Mouse (Mus musculus): ENCODE data around the gene Hoxb4.

Gene Hoxb4

DNA sequence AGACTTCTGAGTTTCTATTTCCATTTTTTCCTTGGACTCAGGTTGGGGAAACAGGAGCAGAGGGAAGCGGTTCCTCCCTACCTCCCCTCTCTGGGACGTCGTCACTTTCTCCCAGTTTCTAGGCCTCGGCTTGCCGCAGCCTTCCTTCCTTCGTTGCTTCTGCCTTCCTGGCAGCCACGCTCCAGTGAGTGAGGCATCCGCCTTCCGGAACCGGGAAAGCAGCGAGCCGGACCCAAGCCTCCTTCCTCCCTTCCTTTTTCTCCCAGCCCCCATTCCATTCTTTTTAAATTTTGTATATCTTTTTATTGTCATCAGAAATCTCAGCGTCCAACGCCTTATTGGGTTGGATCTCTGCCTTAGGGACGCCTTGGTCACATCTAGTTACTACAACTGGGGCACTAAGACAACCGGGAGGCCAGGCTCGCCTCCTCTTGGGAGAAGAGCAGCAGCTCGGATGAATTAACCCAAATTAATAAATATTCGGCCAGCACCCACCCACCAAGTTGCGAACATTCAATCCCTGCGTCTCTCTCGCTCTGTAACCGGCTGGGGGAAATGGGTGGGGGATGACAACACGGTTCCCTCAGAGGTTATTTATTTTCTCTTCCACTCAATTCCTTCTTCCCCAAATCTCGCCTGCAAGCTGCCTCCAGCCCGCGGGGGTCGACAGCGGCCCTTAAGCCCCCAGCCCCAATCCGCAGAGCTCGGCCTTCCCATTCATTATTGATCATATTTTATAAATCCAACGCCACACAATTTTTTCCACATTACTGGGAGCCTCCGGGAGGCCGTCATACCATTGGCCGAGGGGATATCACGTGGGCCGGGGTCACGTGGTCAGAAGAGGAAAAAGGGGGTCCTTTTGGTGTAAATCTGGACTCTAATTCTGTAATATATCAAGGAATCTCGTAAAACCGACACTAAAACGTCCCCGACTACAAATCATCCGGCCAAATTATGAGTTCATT lies 32.0 kb upstream of the Hoxb4 start, which contains the start of gene Hoxb7:
Hoxb7 (plus strand) TSS at position 853 of the 968 bp plus-strand sequence.
- no peak for DNase-seq

DNA sequence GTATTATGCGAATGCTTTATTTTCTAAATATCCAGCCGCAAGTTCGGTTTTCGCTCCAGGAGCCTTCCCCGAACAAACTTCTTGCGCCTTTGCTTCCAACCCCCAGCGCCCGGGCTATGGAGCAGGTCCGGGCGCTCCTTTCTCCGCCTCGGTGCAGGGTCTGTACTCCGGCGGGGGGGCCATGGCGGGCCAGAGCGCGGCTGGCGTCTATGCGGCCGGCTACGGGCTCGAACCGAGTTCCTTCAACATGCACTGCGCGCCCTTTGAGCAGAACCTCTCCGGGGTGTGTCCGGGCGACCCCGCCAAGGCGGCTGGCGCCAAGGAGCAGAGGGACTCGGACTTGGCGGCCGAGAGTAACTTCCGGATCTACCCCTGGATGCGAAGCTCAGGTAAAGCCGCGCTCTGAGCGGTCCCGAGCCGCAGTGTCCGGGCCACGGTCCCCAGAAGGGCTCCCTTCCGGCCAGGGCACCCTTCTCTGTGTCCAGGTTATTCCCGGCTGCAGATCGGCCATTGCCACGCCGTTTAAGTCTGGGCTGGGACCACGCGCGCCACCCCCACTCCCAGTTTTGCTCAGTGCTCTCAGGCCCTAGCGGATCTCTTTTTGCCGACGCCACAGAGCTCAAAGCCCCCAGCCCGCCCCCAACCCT lies 31.2 kb upstream of the Hoxb4 start:
- DNase-seq, result no peak

DNA sequence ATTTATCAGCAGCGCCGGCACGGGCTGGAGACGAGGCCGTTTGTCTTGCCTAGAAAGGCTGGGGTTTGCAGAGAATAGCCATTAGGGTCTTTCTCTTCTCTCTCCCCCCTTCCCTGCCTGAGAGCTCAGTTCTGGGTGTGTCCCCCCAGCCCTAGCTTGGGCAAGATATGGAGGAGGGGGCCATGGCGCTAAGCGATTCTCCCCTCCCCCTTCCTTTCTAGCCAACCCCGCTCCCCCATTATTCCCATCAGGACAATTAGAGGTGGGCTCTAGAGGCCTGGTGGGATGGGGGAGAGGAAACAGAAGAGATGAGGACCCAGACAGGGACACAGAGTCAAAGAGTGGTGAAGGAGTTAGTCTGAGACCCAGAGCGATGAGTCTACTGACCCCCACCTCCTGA lies 30.7 kb upstream of the Hoxb4 start:
- DNase-seq, result no peak

- DNase-seq, result no peak
Measured at GRCm38 (mm10) chr11:96288455-96289221, 29.4 kb upstream of the Hoxb4 start.

GRCm38 (mm10) chr11:96289293-96289692 lies 28.8 kb upstream of the Hoxb4 start:
- DNase-seq, result no peak

DNA sequence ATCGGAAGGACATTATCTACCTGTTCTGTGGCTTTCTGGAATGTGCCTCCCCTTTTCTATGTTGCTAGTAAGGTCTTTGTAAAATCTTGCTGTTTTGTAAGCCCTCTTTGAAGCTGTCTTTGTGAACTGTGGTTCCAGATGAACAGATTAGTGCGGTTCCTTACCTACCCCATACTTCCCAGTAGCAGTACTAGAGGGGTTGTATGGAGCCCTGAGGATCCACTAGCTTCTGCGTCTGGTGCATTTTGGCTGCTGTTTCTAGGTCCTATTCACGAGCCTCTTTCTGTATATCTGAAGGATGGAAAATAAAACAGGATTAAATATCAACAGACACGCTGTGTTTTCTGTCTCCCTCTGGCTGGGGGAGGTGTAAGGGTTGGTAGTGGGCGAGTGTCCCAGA lies 28.2 kb upstream of the Hoxb4 start:
- no peak for DNase-seq

- DNase-seq, result no peak
Measured at GRCm38 (mm10) chr11:96290705-96291355, 27.2 kb upstream of the Hoxb4 start.

- DNase-seq, result no peak
Measured at GRCm38 (mm10) chr11:96291681-96292564, 26.1 kb upstream of the Hoxb4 start, which contains the start of gene Hoxb6. Gene Hoxb6 (plus strand): TSS chr11:96292476.

GRCm38 (mm10) chr11:96292565-96293301 lies 25.3 kb upstream of the Hoxb4 start:
- no peak for DNase-seq

DNA sequence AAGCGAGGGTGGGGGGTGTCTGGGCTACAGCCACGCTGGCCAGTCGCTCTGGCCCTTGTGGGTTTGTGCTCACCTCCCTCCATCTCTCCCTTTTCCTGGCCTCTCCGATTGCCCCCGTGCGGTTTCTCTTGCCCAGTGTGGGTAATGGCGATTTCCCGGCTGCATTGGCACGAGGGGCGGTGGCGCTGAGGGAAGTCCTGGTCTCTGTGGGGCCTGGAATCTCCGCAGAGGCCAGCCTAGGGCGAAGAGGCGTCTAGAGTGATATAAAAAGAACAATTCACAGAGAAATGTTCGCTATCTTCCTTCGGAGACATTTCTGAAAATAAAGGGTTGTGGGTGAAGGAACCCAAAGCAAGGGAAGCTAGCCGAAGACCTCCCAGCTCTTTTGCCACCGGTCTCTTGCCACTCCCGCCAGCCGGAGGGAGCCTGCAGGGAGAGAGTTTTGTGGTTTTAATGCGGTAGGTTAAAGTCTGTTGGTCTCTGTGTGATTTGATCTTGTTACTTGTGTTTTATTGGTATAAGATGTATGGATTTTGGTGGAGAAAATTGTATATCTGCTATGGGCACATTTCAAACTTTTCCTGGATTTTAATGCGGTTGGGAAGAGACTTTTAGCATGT lies 24.7 kb upstream of the Hoxb4 start:
- no peak for DNase-seq

DNA sequence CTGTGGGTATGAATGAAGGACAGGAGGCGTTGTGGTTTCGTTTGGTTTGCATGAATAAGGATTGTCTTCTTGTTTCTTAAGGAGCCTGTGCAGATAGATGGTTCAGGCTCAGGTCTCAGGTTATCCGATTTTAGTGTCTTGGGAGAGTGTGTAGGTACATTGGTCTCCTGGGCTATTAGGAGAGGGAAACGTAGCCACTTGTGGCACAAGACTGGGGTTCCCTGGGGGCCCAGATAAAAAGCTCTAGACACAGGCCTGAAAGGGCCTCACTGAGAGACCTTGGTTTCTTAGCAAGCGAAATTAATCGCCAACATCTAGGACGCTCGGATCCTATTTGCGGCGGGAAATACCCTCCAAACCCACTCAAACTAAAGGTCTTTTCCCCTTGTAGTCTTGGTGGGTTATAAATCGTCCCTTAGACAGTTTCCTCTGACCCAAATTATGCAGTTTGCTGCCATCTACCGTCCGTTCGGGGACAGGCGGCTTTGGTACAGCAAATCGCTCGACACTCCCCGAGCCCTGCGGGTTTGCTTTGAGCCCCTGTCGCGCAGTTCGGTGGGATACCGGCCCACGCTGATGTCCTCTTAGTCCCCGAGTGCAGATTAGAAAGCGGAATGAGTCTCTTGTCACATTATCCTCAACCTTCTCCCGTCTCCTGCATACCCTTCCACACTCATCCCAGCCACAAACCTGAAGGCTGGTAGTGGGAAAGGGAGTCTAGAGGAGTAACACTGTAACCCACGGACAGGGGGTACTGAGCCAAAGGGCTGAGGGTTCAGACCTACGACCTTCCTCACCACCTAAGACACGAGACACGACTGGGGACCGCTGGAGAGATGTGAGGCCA lies 23.6 kb upstream of the Hoxb4 start:
- DNase-seq, result peak; percentile 41 to 49

DNA sequence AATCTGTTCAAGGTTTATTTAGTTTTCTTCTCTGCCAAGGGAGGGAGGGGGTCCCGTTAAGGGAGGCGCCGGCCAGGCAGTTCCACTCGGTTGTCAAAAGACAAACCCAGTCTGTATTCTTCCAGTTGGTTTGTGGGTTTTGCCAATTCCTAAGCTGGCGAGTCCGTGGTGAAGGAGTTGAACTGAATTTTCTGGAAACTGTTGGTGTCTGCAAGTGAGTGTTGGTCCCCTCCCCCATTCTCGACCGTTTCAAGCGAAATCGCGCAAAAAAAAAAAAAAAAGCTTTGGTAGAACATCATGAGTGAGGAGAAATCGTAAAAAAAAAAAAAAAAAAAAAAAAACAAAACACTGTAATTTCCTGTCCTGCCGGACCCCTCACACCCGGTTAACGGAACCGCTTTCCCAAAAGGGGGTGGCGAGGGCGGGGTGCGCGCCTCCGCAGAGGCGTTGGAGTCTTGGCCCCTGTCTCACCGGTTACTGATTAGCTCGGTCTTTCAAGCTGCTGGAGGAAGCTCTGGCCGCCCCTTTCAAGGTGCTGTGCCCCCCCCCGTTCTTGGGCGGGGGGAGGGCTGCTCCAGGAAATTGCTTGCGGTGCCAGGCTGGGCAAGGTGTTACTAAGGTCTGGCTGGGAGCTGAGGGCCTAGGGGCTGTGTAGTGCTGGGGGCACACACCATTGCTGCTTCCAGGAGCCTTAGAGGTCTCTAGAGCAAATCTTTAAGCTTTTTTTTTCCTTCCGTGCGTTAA lies 22.8 kb upstream of the Hoxb4 start:
- no peak for DNase-seq

GRCm38 (mm10) chr11:96296997-96297396 lies 21.1 kb upstream of the Hoxb4 start:
- no peak for DNase-seq

DNA sequence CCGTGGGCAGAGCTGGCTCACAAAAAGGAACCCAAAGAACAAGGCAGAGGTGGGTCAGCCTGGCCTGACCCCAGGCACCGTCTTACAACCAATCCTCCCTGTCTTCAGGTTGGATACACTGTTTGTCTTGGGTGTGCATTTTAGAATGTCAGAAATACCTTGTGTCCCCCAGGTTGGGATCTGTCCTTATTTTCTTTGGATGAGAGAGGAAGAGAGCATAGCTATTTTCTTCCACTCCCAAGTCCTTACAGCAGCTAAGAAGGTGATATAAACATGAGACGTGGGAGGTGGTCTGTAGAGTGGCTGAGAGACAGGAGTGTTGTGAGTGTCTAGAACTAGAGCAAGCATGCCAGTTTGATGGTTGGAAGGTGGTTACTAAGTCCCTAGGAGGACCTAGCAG lies 20.6 kb upstream of the Hoxb4 start:
- DNase-seq, result no peak

DNA sequence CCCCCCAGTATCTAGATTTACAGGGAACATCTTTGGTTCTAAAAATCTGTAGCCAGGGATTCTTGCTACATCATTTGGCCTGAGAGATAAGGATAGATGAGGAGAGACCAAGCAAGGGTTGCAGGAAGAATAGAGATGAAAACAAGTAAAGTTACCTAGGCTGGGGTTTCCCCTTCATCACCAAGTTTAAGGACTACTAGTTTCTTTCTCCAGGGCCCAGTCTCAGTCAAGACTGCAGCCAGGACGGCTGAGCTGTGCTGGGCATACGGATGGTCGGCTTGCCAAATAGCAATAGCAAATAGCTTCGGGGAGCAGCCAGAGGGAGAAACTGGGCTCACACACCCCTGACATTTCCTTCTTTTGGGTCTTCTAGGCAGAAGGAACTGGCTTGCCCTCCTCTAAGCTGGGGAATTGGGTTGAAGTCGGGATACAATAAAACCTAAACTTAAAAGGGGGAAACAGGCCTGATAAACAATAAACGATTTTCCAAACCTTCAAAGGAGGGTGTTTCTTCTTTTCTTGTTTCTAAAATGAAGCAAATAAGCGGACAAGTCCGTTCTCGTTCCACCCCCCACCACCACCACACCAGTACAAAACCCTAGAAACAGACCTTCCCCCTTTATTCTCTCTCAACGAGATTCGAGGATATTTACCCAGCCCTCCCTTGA lies 20.0 kb upstream of the Hoxb4 start:
- DNase-seq, result no peak

GRCm38 (mm10) chr11:96298895-96299667 lies 19.0 kb upstream of the Hoxb4 start:
- no peak for DNase-seq

DNA sequence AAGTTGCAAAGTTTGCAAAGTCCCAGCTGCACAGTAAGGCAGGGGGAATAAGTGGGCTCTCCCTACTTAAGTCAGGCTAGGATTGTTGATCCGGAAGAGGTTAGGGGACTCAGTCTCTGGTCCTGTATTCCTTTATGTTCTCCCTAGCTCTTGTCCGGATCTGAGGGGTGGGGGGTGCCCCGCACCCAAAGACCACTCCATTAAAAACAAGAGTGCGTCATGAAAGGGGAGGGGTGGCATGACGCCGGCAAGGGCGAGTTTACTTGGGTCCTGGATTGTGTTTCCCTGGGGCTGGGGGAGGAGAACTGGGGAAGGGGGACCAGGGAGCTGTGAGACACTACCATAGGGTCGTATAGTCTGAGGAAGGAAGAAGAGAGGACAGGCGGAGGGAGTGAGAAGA lies 18.3 kb upstream of the Hoxb4 start:
- no peak for DNase-seq

Data from cerebellum, adult 18-20 months (tissue).